10 mouse cellular contexts compared by ENCODE assay signal in genomic region chr17:31891858-31892257, GRCm38 (mm10). TPM values are rescaled to one million over a fixed set of nuclear protein-coding genes. Genes with fewer than 3 reads are reported as not detected.
A peak's percentile ranks its signal among the peaks of the same experiment; 100 is the strongest.
DNase-seq lines count a peak whose midpoint lies in the region; ATAC-seq and TF ChIP-seq lines count a peak whose summit lies in the region.
"Had no signal": no experiment of that assay in that cellular context is flagged by ENCODE, and none has a peak within 500 bp of the region (broad histone marks: within the 10 kb centered on the region; RNA-seq: fewer than 3 reads in every experiment).

No protein-coding gene starts in this region.

- H3K4me1 ChIP-seq in heart, embryonic 12.5 days (replicated peaks) = peaks cover 63% of the 10 kb centered on the region
- peaks cover 38% of the 10 kb centered on the region for H3K4me1 ChIP-seq in neural tube, embryonic 13.5 days (replicated peaks)
- H3K4me1 ChIP-seq in heart, embryonic 16.5 days (ENCODE audit: control insufficient read depth, insufficient read depth, low read length) = peaks cover 44% of the 10 kb centered on the region
- H3K4me1 ChIP-seq in small intestine, adult 2 months (ENCODE audit: control insufficient read depth, insufficient read depth, insufficient read length, low read length) = peaks cover 7% of the 10 kb centered on the region; the same call in 1 of the 2 replicates

- no peak overlapping the region for H3K9ac ChIP-seq in heart, embryonic 12.5 days
- H3K9ac ChIP-seq in neural tube, embryonic 13.5 days = no peak overlapping the region
- H3K9ac ChIP-seq in heart, embryonic 16.5 days (ENCODE audit: low read length) = 0 out of 2 replicates have a peak overlapping the region, but pooled peaks have one; percentile 30
- H3K9ac ChIP-seq: liver, embryonic 15.5 days had no signal

- no peak for ATAC-seq in heart, embryonic 12.5 days (ENCODE audit: insufficient number of reproducible peaks, low FRiP score)
- ATAC-seq in neural tube, embryonic 13.5 days (ENCODE audit: low read depth) = no peak
- no peak for ATAC-seq in heart, embryonic 16.5 days (replicated peaks; ENCODE audit: extremely low read depth, insufficient read depth, low FRiP score)

- no peak for TF ChIP-seq CTCF in small intestine, adult 2 months (IDR thresholded peaks at IDR 0.05; ENCODE audit: extremely low read depth, insufficient read length, insufficient replicate concordance, low read depth, low read length)

- DNase-seq in heart, adult 9 months (ENCODE audit: low spot score in 2 of 2) = no peak
- no peak for DNase-seq in neural tube, embryonic 10.5 days (ENCODE audit: extremely low spot score, low spot score)
- no peak for DNase-seq in cerebellum, adult 11 months
- no peak for DNase-seq in left cerebral cortex, adult 11 months (ENCODE audit: low spot score)

- no peak overlapping the region for H3K4me3 ChIP-seq in heart, embryonic 12.5 days
- no peak overlapping the region for H3K4me3 ChIP-seq in neural tube, embryonic 13.5 days
- H3K4me3 ChIP-seq in heart, embryonic 16.5 days (ENCODE audit: low read length) = no peak overlapping the region
- no peak overlapping the region for H3K4me3 ChIP-seq in small intestine, adult 2 months (ENCODE audit: low read depth, low read length)
- H3K4me3 ChIP-seq: liver, embryonic 15.5 days had no signal

- no peaks in the 10 kb centered on the region for H3K27me3 ChIP-seq in heart, embryonic 12.5 days (replicated peaks)
- H3K27me3 ChIP-seq in neural tube, embryonic 13.5 days = no peaks in the 10 kb centered on the region
- H3K27me3 ChIP-seq in heart, embryonic 16.5 days (ENCODE audit: control insufficient read depth, insufficient read depth, low read length) = no peaks in the 10 kb centered on the region
- H3K27me3 ChIP-seq in small intestine, adult 2 months (ENCODE audit: control insufficient read depth, insufficient read depth, low read length) = no peaks in the 10 kb centered on the region
- H3K27me3 ChIP-seq: liver, embryonic 15.5 days had no signal

- no peaks in the 10 kb centered on the region for H3K36me3 ChIP-seq in heart, embryonic 12.5 days
- no peaks in the 10 kb centered on the region for H3K36me3 ChIP-seq in neural tube, embryonic 13.5 days
- H3K36me3 ChIP-seq in heart, embryonic 16.5 days (ENCODE audit: control insufficient read depth, insufficient read depth) = no peaks in the 10 kb centered on the region
- no peaks in the 10 kb centered on the region for H3K36me3 ChIP-seq in small intestine, adult 2 months (ENCODE audit: control insufficient read depth, insufficient read depth, low read length)
- H3K36me3 ChIP-seq: G1E; liver, embryonic 15.5 days had no signal

- WGBS in heart, embryonic 12.5 days = 46% methylated on average over 4 of the region's 4 CpGs
- WGBS in neural tube, embryonic 13.5 days = 80% methylated on average over 4 of the region's 4 CpGs
- WGBS in heart, embryonic 16.5 days = 51% methylated on average over 4 of the region's 4 CpGs
- WGBS in small intestine, adult 2 months = 82% methylated on average over 4 of the region's 4 CpGs

- TF ChIP-seq POLR2A in small intestine, adult 2 months (IDR thresholded peaks at IDR 0.05; ENCODE audit: low read depth, low read length) = no peak

- H3K9me3 ChIP-seq in heart, embryonic 12.5 days (replicated peaks) = no peaks in the 10 kb centered on the region
- no peaks in the 10 kb centered on the region for H3K9me3 ChIP-seq in neural tube, embryonic 13.5 days
- no peaks in the 10 kb centered on the region for H3K9me3 ChIP-seq in heart, embryonic 16.5 days (replicated peaks; ENCODE audit: control insufficient read depth, low read length)
- H3K9me3 ChIP-seq: G1E; liver, embryonic 15.5 days had no signal

- no peak overlapping the region for H3K4me2 ChIP-seq in heart, embryonic 12.5 days
- no peak overlapping the region for H3K4me2 ChIP-seq in neural tube, embryonic 13.5 days
- H3K4me2 ChIP-seq in heart, embryonic 16.5 days (ENCODE audit: low read depth, low read length) = no peak overlapping the region
- H3K4me2 ChIP-seq: liver, embryonic 15.5 days had no signal

- peak overlapping the region; percentile 83 for H3K27ac ChIP-seq in heart, embryonic 12.5 days (ENCODE audit: poor library complexity, severe bottlenecking)
- peak overlapping the region; percentile 9; the same call in 1 of the 2 replicates for H3K27ac ChIP-seq in neural tube, embryonic 13.5 days (replicated peaks)
- peak overlapping the region; percentile 61 for H3K27ac ChIP-seq in heart, embryonic 16.5 days (ENCODE audit: low read length)
- 0 out of 2 replicates have a peak overlapping the region, but pooled peaks have one; percentile 18 for H3K27ac ChIP-seq in small intestine, adult 2 months (ENCODE audit: insufficient read depth, low read depth, low read length)
- H3K27ac ChIP-seq: liver, embryonic 15.5 days had no signal

RNA-seq across cellular contexts. Expression of gene Sik1, which starts 36.3 kb away (rescaled TPM):
- 23.3 and 24.3 TPM in 2 replicates for polyA plus RNA-seq in heart, embryonic 12.5 days (2016; fragmentation: Nextera tagmentation; extraction: Ambion mirVana)
- polyA plus RNA-seq in neural tube, embryonic 13.5 days (2015; fragmentation: Nextera tagmentation; extraction: Ambion mirVana) = 17.0 and 20.1 TPM in 2 replicates
- 13.0 and 18.6 TPM in 2 replicates for polyA plus RNA-seq in heart, embryonic 16.5 days (2015; fragmentation: Nextera tagmentation; extraction: Ambion mirVana)
- polyA plus RNA-seq in small intestine, adult 2 months (2012; rRNA removed) = 8.0 and 16.9 TPM in 2 replicates

Comparison
In these comparisons a context has a peak if more than half of its experiments do, and no peak if none do; other contexts are left out.
1. H3K27ac ChIP-seq: peak in every context shown above with its lines; median percentile 83 in heart, embryonic 12.5 days; 61 in heart, embryonic 16.5 days; 18 in small intestine, adult 2 months; 9 in neural tube, embryonic 13.5 days.